Mouse (Mus musculus): ENCODE measurements around the gene Ndufc1.
"Not testable (repeated sequence)": the region's sequence is repeated elsewhere in the genome, so short reads cannot be mapped to it uniquely, and the experiment has no call there.

The Ndufc1 gene

GRCm38 (mm10) chr3:51368011-51368410 is 40.8 kb downstream of the Ndufc1 start:
- DNase-seq (ENCODE audit: low spot score in 2 of 2), result no peak

GRCm38 (mm10) chr3:51366926-51367325 is 41.9 kb downstream of the Ndufc1 start:
- DNase-seq (ENCODE audit: low spot score in 2 of 2), result no peak

- DNase-seq (ENCODE audit: low spot score in 2 of 2), result no peak
Observed at GRCm38 (mm10) chr3:51365517-51365882, 43.3 kb downstream of the Ndufc1 start.

- peak; percentile 77 to 79 for DNase-seq (ENCODE audit: low spot score in 2 of 2)
Observed at GRCm38 (mm10) chr3:51364703-51365516, 43.9 kb downstream of the Ndufc1 start.

GRCm38 (mm10) chr3:51361066-51361465 is 47.7 kb downstream of the Ndufc1 start:
- no peak for DNase-seq (ENCODE audit: low spot score in 2 of 2)

GRCm38 (mm10) chr3:51359558-51360307 is 49.1 kb downstream of the Ndufc1 start:
- DNase-seq (ENCODE audit: low spot score in 2 of 2), result no peak

GRCm38 (mm10) chr3:51358660-51359557 is 49.9 kb downstream of the Ndufc1 start:
- peak in 1 of 2 experiments; percentile 58 for DNase-seq (ENCODE audit: low spot score in 2 of 2)

- DNase-seq (ENCODE audit: low spot score in 2 of 2), result peak in 1 of 2 experiments; percentile 64
Observed at GRCm38 (mm10) chr3:51358181-51358580, 50.6 kb downstream of the Ndufc1 start.

- no peak for DNase-seq (ENCODE audit: low spot score in 2 of 2)
Observed at GRCm38 (mm10) chr3:51357624-51358023, 51.2 kb downstream of the Ndufc1 start.

- DNase-seq (ENCODE audit: low spot score in 2 of 2), result no peak
Observed at GRCm38 (mm10) chr3:51357078-51357477, 51.7 kb downstream of the Ndufc1 start.

- DNase-seq (ENCODE audit: low spot score in 2 of 2), result not testable (repeated sequence)
Observed at GRCm38 (mm10) chr3:51354956-51355355, 53.8 kb downstream of the Ndufc1 start.

Measured in frontal cortex, postnatal 10 days (tissue).